Mouse (Mus musculus): ENCODE data around the gene Best2.

- TF ChIP-seq POLR2A (IDR thresholded peaks at IDR 0.05; ENCODE audit: extremely low read depth, insufficient read depth, low read length), result no peak
- no peak for TF ChIP-seq CTCF (IDR thresholded peaks at IDR 0.05; ENCODE audit: low read depth, low read length)
Observed at GRCm38 (mm10) chr8:84970913-84971312, 43.4 kb downstream of the Best2 start.
